Mouse (Mus musculus): ENCODE data around the gene Sfmbt2. TPM values are rescaled to one million over a fixed set of nuclear protein-coding genes. Genes with fewer than 3 reads are reported as not detected.

The Sfmbt2 gene
- polyA plus RNA-seq, 1 experiment from 2014 or later: 0.62 TPM

DNA sequence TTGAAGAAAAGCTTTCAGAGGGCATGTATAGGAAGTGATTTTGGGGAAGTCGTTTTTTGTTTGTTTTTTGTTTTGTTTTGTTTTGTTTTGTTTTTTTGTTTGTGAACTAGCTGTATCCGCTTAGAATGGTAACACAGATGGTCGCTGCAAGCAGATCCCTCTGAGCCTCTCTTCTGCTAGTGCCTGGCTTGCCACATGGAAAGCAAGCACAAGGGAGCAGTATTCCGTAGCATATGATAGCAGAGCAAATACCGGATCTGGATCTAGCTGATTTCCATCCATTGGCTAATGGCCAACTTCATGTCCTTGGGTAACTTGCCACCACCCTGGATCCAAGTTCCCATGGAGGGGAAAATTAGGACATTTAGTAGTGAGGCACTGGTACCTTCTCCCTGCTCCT is 221.0 kb downstream of the Sfmbt2 start:
- H3K27ac ChIP-seq (ENCODE audit: low read length): no peak overlapping the region
- DNase-seq (ENCODE audit: low spot score) (peak; percentile 13), ATAC-seq (no peak)
- H3K36me3 ChIP-seq (ENCODE audit: insufficient read depth, low read length): no peaks in the 10 kb centered on the region
- TF ChIP-seq EP300 (IDR thresholded peaks at IDR 0.05) (no peak), CTCF (IDR thresholded peaks at IDR 0.05) (no peak)
- no peaks in the 10 kb centered on the region for H3K27me3 ChIP-seq (replicated peaks; ENCODE audit: insufficient read depth, low read length)
- H3K9me3 ChIP-seq (ENCODE audit: low read length): no peaks in the 10 kb centered on the region
- H3K4me3 ChIP-seq (ENCODE audit: low read depth, low read length): no peak overlapping the region
- no peak overlapping the region for H3K4me2 ChIP-seq (replicated peaks; ENCODE audit: low read depth, low read length)
- H3K4me1 ChIP-seq (ENCODE audit: insufficient read depth, low read depth, low read length): no peaks in the 10 kb centered on the region
- 65% methylated on average over 5 of the region's 5 CpGs for WGBS
- H3K9ac ChIP-seq (replicated peaks; ENCODE audit: low read depth): no peak overlapping the region

DNA sequence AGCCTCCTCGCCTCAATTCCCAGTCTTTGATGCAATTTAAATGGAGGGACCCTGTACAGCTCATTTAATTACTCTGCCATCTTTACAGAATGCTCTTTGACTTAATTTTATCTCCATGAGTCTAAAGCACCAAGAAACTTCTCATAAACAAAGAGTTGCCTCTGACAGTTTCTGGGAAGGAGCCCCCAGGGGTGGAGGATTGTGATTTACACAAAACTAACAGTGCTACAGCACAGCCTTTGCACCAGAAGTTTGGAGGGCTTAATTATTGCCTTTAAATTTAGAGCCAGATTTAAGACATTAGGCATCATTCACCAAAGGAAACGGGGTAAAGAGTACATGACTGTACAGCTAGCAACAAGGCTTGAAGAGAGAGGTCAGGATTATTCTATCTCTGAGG is 245.2 kb downstream of the Sfmbt2 start:
- H3K36me3 ChIP-seq (ENCODE audit: insufficient read depth, low read length): no peaks in the 10 kb centered on the region
- 57% methylated on average over 2 of the region's 2 CpGs for WGBS

More for the DNA sequence above, 245.2 kb downstream of the Sfmbt2 start:
- TF ChIP-seq EP300 (IDR thresholded peaks at IDR 0.05): no peak
- no peak for TF ChIP-seq CTCF (IDR thresholded peaks at IDR 0.05)
- no peak overlapping the region for H3K9ac ChIP-seq (replicated peaks; ENCODE audit: low read depth)
- H3K9me3 ChIP-seq (ENCODE audit: low read length): no peaks in the 10 kb centered on the region
- H3K4me2 ChIP-seq (replicated peaks; ENCODE audit: low read depth, low read length): no peak overlapping the region
- no peaks in the 10 kb centered on the region for H3K27me3 ChIP-seq (replicated peaks; ENCODE audit: insufficient read depth, low read length)
- no peak for DNase-seq (ENCODE audit: low spot score)
- no peak overlapping the region for H3K27ac ChIP-seq (ENCODE audit: low read length)
- no peak overlapping the region for H3K4me3 ChIP-seq (ENCODE audit: low read depth, low read length)
- no peak for ATAC-seq
- H3K4me1 ChIP-seq (ENCODE audit: insufficient read depth, low read depth, low read length): no peaks in the 10 kb centered on the region

MicroRNA genes within 50 kb of the gene (microRNA counts, 519-probe panel; counts per million panel counts)
- microRNA mmu-miR-297a+mmu-miR-466f+mmu-miR-669b (not detected), microRNA mmu-miR-297b-3p (not detected), microRNA mmu-miR-297b-5p (not detected), microRNA mmu-miR-297c (not detected), microRNA mmu-miR-466a-3p+mmu-miR-466b-3-3p (3,637 counts per million, percentile 26 among the panel's probes with 10 or more counts), microRNA mmu-miR-466a-5p+mmu-miR-466e-5p (not detected), microRNA mmu-miR-466c-5p (not detected), microRNA mmu-miR-466d-3p (1,417 counts per million, percentile 2 among the panel's probes with 10 or more counts), microRNA mmu-miR-466d-5p (not detected), microRNA mmu-miR-466f-5p (not detected), microRNA mmu-miR-466g (2,693 counts per million, percentile 11 among the panel's probes with 10 or more counts), microRNA mmu-miR-466h (not detected), microRNA mmu-miR-466l (not detected), microRNA mmu-miR-467a (2,522 counts per million, percentile 9 among the panel's probes with 10 or more counts), microRNA mmu-miR-467b (not detected), microRNA mmu-miR-467c (not detected), microRNA mmu-miR-467d (not detected), microRNA mmu-miR-467e (not detected), microRNA mmu-miR-669a (3,195 counts per million, percentile 17 among the panel's probes with 10 or more counts), microRNA mmu-miR-669e (not detected), microRNA mmu-miR-669f (4,401 counts per million, percentile 47 among the panel's probes with 10 or more counts), microRNA mmu-miR-669g (not detected), microRNA mmu-miR-669h-5p (not detected), microRNA mmu-miR-669i (not detected), microRNA mmu-miR-669j (not detected), microRNA mmu-miR-669m (not detected), microRNA mmu-miR-669o (not detected)

Small RNAs within 50 kb of the gene (microRNA-seq; reads per million reads assigned to microRNA genes)
- gene Gm22051 (not detected), gene Gm22072 (not detected), gene Gm22091 (not detected), gene Gm22166 (not detected), gene Gm22239 (not detected), gene Gm22626 (not detected), gene Gm22635 (not detected), gene Gm22677 (not detected), gene Gm22678 (not detected), gene Gm22775 (not detected), gene Gm22925 (not detected), gene Gm23108 (not detected), gene Gm23288 (not detected), gene Gm23542 (not detected), gene Gm23569 (not detected), gene Gm23571 (not detected), gene Gm23578 (not detected), gene Gm23651 (not detected), gene Gm23988 (not detected), gene Gm24028 (not detected), gene Gm24167 (not detected), gene Gm24315 (not detected), gene Gm24342 (not detected), gene Gm24488 (not detected), gene Gm24640 (not detected), gene Gm24673 (not detected), gene Gm24761 (not detected), gene Gm24806 (not detected), gene Gm25022 (not detected), gene Gm25158 (not detected), gene Gm25263 (not detected), gene Gm25285 (not detected), gene Gm25316 (not detected), gene Gm25451 (not detected), gene Gm25673 (not detected), gene Gm25680 (not detected), gene Gm25701 (not detected), gene Gm25753 (not detected), gene Gm25943 (not detected), gene Gm26060 (not detected), gene Gm26073 (not detected), gene Gm26092 (not detected), gene Gm26156 (not detected), gene Gm26229 (not detected), gene Gm26398 (not detected), gene Gm26426 (not detected), gene Gm26431 (not detected), gene Gm26491 (not detected), gene Mir297a-2 (1.5 reads per million), gene Mir297a-3 (not detected), gene Mir297a-4 (not detected), gene Mir297b (not detected), gene Mir297c (not detected), gene Mir466 (0.98 reads per million), gene Mir466b-1 (not detected), gene Mir466b-2 (not detected), gene Mir466b-3 (not detected), gene Mir466b-4 (not detected), gene Mir466b-5 (not detected), gene Mir466b-6 (not detected), gene Mir466b-7 (not detected), gene Mir466b-8 (not detected), gene Mir466c-1 (not detected), gene Mir466c-2 (not detected), gene Mir466d (not detected), gene Mir466e (not detected), gene Mir466f-1 (not detected), gene Mir466f-2 (not detected), gene Mir466f-3 (not detected), gene Mir466g (not detected), gene Mir466h (not detected), gene Mir466l (not detected), gene Mir466m (not detected), gene Mir466n (10.8 reads per million, percentile 23 among the genes with 10 or more reads in this experiment), gene Mir466o (not detected), gene Mir466p (not detected), gene Mir467a-1 (not detected), gene Mir467a-10 (not detected), gene Mir467a-2 (not detected), gene Mir467a-3 (not detected), gene Mir467a-4 (not detected), gene Mir467a-5 (not detected), gene Mir467a-6 (not detected), gene Mir467a-7 (not detected), gene Mir467a-8 (not detected), gene Mir467a-9 (not detected), gene Mir467b (not detected), gene Mir467c (531 reads per million, percentile 68 among the genes with 10 or more reads in this experiment), gene Mir467d (606 reads per million, percentile 69 among the genes with 10 or more reads in this experiment), gene Mir467e (630 reads per million, percentile 70 among the genes with 10 or more reads in this experiment), gene Mir669a-1 (not detected), gene Mir669a-10 (not detected), gene Mir669a-11 (not detected), gene Mir669a-12 (not detected), gene Mir669a-2 (not detected), gene Mir669a-3 (not detected), gene Mir669a-4 (not detected), gene Mir669a-5 (not detected), gene Mir669a-6 (not detected), gene Mir669a-7 (not detected), gene Mir669a-8 (not detected), gene Mir669a-9 (not detected), gene Mir669b (not detected), gene Mir669c (47.2 reads per million, percentile 41 among the genes with 10 or more reads in this experiment), gene Mir669d (not detected), gene Mir669d-2 (not detected), gene Mir669e (7.3 reads per million, percentile 18 among the genes with 10 or more reads in this experiment), gene Mir669f (0.98 reads per million), gene Mir669g (not detected), gene Mir669h (2.7 reads per million, percentile 5 among the genes with 10 or more reads in this experiment), gene Mir669i (not detected), gene Mir669j (not detected), gene Mir669k (not detected), gene Mir669l (183 reads per million, percentile 56 among the genes with 10 or more reads in this experiment), gene Mir669m-1 (not detected), gene Mir669m-2 (not detected), gene Mir669o (185 reads per million, percentile 56 among the genes with 10 or more reads in this experiment), gene Mir669p-1 (not detected), gene Mir669p-2 (not detected)

Other genes starting within 250 kb of the Sfmbt2 start
- 1.6 and 1.7 TPM in 2 replicates for gene Itih2, start 239.1 kb upstream of the Sfmbt2 start, polyA plus RNA-seq (2015; fragmentation: Nextera tagmentation; extraction: Ambion mirVana)
- gene Itih5, start 216.9 kb upstream of the Sfmbt2 start, polyA plus RNA-seq (2015; fragmentation: Nextera tagmentation; extraction: Ambion mirVana): 3.0 and 4.0 TPM in 2 replicates